Comparison of ENCODE assay signal across 13 mouse cellular contexts in genomic region chr4:116782171-116782570, GRCm38 (mm10). TPM values are rescaled to one million over a fixed set of nuclear protein-coding genes. Genes with fewer than 3 reads are reported as not detected.
DNase-seq lines count a peak whose midpoint lies in the region; ATAC-seq and TF ChIP-seq lines count a peak whose summit lies in the region.
"Had no signal": no experiment of that assay in that cellular context is flagged by ENCODE, and none has a peak within 500 bp of the region (broad histone marks: within the 10 kb centered on the region; RNA-seq: fewer than 3 reads in every experiment).

No protein-coding gene starts in this region.

- no peaks in the 10 kb centered on the region for H3K9me3 ChIP-seq in hindbrain, embryonic 11.5 days (ENCODE audit: control insufficient read depth, low read length)
- no peaks in the 10 kb centered on the region for H3K9me3 ChIP-seq in hindbrain, postnatal 0 days (ENCODE audit: low read length)
- H3K9me3 ChIP-seq in E14TG2a.4 (ENCODE audit: low read length) = no peaks in the 10 kb centered on the region
- H3K9me3 ChIP-seq in embryonic facial prominence, embryonic 11.5 days (replicated peaks; ENCODE audit: control insufficient read depth, low read length) = no peaks in the 10 kb centered on the region
- H3K9me3 ChIP-seq: limb, embryonic 15.5 days; megakaryocyte, embryonic 14.5 days had no signal

- no peak overlapping the region for H3K4me3 ChIP-seq in hindbrain, embryonic 11.5 days (ENCODE audit: low read depth, low read length)
- no peak overlapping the region for H3K4me3 ChIP-seq in hindbrain, postnatal 0 days (ENCODE audit: low read length)
- H3K4me3 ChIP-seq in E14TG2a.4 (replicated peaks; ENCODE audit: low read length) = peak overlapping the region; percentile 21; the same call in 1 of the 2 replicates
- no peak overlapping the region for H3K4me3 ChIP-seq in embryonic facial prominence, embryonic 11.5 days (ENCODE audit: low read depth, low read length)
- H3K4me3 ChIP-seq: limb, embryonic 15.5 days; megakaryocyte, embryonic 14.5 days had no signal

- no peak overlapping the region for H3K27ac ChIP-seq in hindbrain, embryonic 11.5 days (ENCODE audit: low read depth, low read length)
- H3K27ac ChIP-seq in hindbrain, postnatal 0 days = no peak overlapping the region
- no peak overlapping the region for H3K27ac ChIP-seq in embryonic facial prominence, embryonic 11.5 days (replicated peaks; ENCODE audit: low read depth, low read length)
- H3K27ac ChIP-seq: limb, embryonic 15.5 days had no signal

- no peak for ATAC-seq in hindbrain, embryonic 11.5 days (ENCODE audit: low FRiP score)
- ATAC-seq in hindbrain, postnatal 0 days = no peak
- no peak for ATAC-seq in embryonic facial prominence, embryonic 11.5 days (replicated peaks; ENCODE audit: insufficient number of reproducible peaks, low FRiP score, low TSS enrichment, low read depth)
- no peak for ATAC-seq in granulocyte monocyte progenitor cell, adult 5-6 weeks (replicated peaks; ENCODE audit: poor library complexity, severe bottlenecking)

- H3K4me1 ChIP-seq in hindbrain, embryonic 11.5 days (replicated peaks; ENCODE audit: control insufficient read depth, insufficient read depth, low read length) = no peaks in the 10 kb centered on the region; the same call in 1 of the 2 replicates
- no peaks in the 10 kb centered on the region for H3K4me1 ChIP-seq in hindbrain, postnatal 0 days (ENCODE audit: insufficient read depth, low read length)
- peaks cover 81% of the 10 kb centered on the region for H3K4me1 ChIP-seq in E14TG2a.4 (replicated peaks; ENCODE audit: low read depth, low read length)
- H3K4me1 ChIP-seq in embryonic facial prominence, embryonic 11.5 days (ENCODE audit: control insufficient read depth, insufficient read depth, low read length) = no peaks in the 10 kb centered on the region
- H3K4me1 ChIP-seq: limb, embryonic 15.5 days; megakaryocyte, embryonic 14.5 days had no signal

- H3K27me3 ChIP-seq in hindbrain, embryonic 11.5 days (ENCODE audit: control insufficient read depth, insufficient read depth, low read length) = no peaks in the 10 kb centered on the region
- no peaks in the 10 kb centered on the region for H3K27me3 ChIP-seq in hindbrain, postnatal 0 days (ENCODE audit: insufficient read depth, low read length)
- H3K27me3 ChIP-seq in E14TG2a.4 (ENCODE audit: insufficient read depth, low read length) = no peaks in the 10 kb centered on the region
- no peaks in the 10 kb centered on the region for H3K27me3 ChIP-seq in embryonic facial prominence, embryonic 11.5 days (ENCODE audit: control insufficient read depth, insufficient read depth, low read length)
- H3K27me3 ChIP-seq: limb, embryonic 15.5 days had no signal

- no peak overlapping the region for H3K4me2 ChIP-seq in hindbrain, embryonic 11.5 days (replicated peaks; ENCODE audit: low read depth, low read length)
- no peak overlapping the region for H3K4me2 ChIP-seq in hindbrain, postnatal 0 days (ENCODE audit: low read depth, low read length)
- no peak overlapping the region for H3K4me2 ChIP-seq in embryonic facial prominence, embryonic 11.5 days (ENCODE audit: low read depth, low read length)
- H3K4me2 ChIP-seq: limb, embryonic 15.5 days; lung, embryonic 14.5 days had no signal

- DNase-seq in hindbrain, embryonic 11.5 days (ENCODE audit: low spot score) = peak; percentile 48
- DNase-seq in hindbrain, postnatal 0 days (ENCODE audit: low spot score) = no peak
- DNase-seq in ES-CJ7 (ENCODE audit: low read depth, low spot score) = peak; percentile 82
- DNase-seq in embryonic facial prominence, embryonic 11.5 days (ENCODE audit: low spot score) = peak; percentile 1
- no peak for DNase-seq in thymus, postnatal 4 days
- DNase-seq in gastrocnemius, postnatal 25 days = no peak
- DNase-seq: kidney, adult 11 months; lung, embryonic 14.5 days; thymus, adult 18-20 months had no signal

- WGBS in hindbrain, embryonic 11.5 days = 4% methylated on average over 8 of the region's 8 CpGs
- 9% methylated on average over 8 of the region's 8 CpGs for WGBS in hindbrain, postnatal 0 days
- WGBS in embryonic facial prominence, embryonic 11.5 days = 14% methylated on average over 8 of the region's 8 CpGs

- H3K36me3 ChIP-seq in hindbrain, embryonic 11.5 days (ENCODE audit: control insufficient read depth, insufficient read depth, low read length) = no peaks in the 10 kb centered on the region
- H3K36me3 ChIP-seq in hindbrain, postnatal 0 days (ENCODE audit: insufficient read depth, low read length) = no peaks in the 10 kb centered on the region
- peaks cover 3% of the 10 kb centered on the region for H3K36me3 ChIP-seq in E14TG2a.4 (ENCODE audit: insufficient read depth, low read length)
- H3K36me3 ChIP-seq in embryonic facial prominence, embryonic 11.5 days (replicated peaks; ENCODE audit: control insufficient read depth, insufficient read depth, low read depth, low read length) = no peaks in the 10 kb centered on the region
- H3K36me3 ChIP-seq: limb, embryonic 15.5 days had no signal

- no peak for TF ChIP-seq CTCF in hindbrain, postnatal 0 days (IDR thresholded peaks at IDR 0.05; ENCODE audit: low read depth)
- TF ChIP-seq CTCF in E14TG2a.4 (conservative IDR thresholded peaks at IDR 0.05; ENCODE audit: low read length) = no peak

- peak overlapping the region; percentile 40; the same call in 1 of the 2 replicates for H3K9ac ChIP-seq in hindbrain, embryonic 11.5 days (ENCODE audit: low read depth, low read length)
- no peak overlapping the region for H3K9ac ChIP-seq in hindbrain, postnatal 0 days (replicated peaks; ENCODE audit: low read length)
- H3K9ac ChIP-seq in embryonic facial prominence, embryonic 11.5 days (replicated peaks; ENCODE audit: low read length) = no peak overlapping the region
- H3K9ac ChIP-seq: limb, embryonic 15.5 days; lung, embryonic 14.5 days had no signal

RNA-seq across cellular contexts. Expression of gene Toe1, which starts 25.3 kb away (rescaled TPM):
- 33.4 and 34.0 TPM in 2 replicates for polyA plus RNA-seq in hindbrain, embryonic 11.5 days (2014; fragmentation: Nextera tagmentation; extraction: Ambion mirVana)
- 40.0 and 43.2 TPM in 2 replicates for total RNA-seq in hindbrain, postnatal 0 days (2014; rRNA removed)
- polyA plus RNA-seq in hindbrain, postnatal 0 days (2015; fragmentation: Nextera tagmentation; extraction: Ambion mirVana) = 21.4 and 22.7 TPM in 2 replicates
- 36.1 and 39.0 TPM in 2 replicates for polyA plus RNA-seq in embryonic facial prominence, embryonic 11.5 days (2014; fragmentation: Nextera tagmentation; extraction: Ambion mirVana)
- total RNA-seq in granulocyte monocyte progenitor cell, adult 5-6 weeks (2014; fragmentation: Nextera tagmentation) = 23.3 and 24.4 TPM in 2 replicates
- 39.7 and 58.6 TPM in 2 replicates for total RNA-seq in granulocyte monocyte progenitor cell, adult 5-6 weeks (2017)
- total RNA-seq in gastrocnemius, postnatal 25 days (2021) = 1 to 10 TPM; 3.8 to 4.4 TPM

RNA-seq across cellular contexts. Expression of gene Mutyh, which starts 25.4 kb away (rescaled TPM):
- polyA plus RNA-seq in hindbrain, embryonic 11.5 days (2014; fragmentation: Nextera tagmentation; extraction: Ambion mirVana) = 14.4 and 16.6 TPM in 2 replicates
- 4.8 and 12.5 TPM in 2 replicates for total RNA-seq in hindbrain, postnatal 0 days (2014; rRNA removed)
- 5.6 and 6.6 TPM in 2 replicates for polyA plus RNA-seq in hindbrain, postnatal 0 days (2015; fragmentation: Nextera tagmentation; extraction: Ambion mirVana)
- 13.9 and 17.7 TPM in 2 replicates for polyA plus RNA-seq in embryonic facial prominence, embryonic 11.5 days (2014; fragmentation: Nextera tagmentation; extraction: Ambion mirVana)
- total RNA-seq in granulocyte monocyte progenitor cell, adult 5-6 weeks (2014; fragmentation: Nextera tagmentation) = 13.0 and 17.2 TPM in 2 replicates
- total RNA-seq in granulocyte monocyte progenitor cell, adult 5-6 weeks (2017) = 4.5 and 5.8 TPM in 2 replicates
- total RNA-seq in gastrocnemius, postnatal 25 days (2021) = 1 to 10 TPM; 1.0 to 1.5 TPM

RNA-seq across cellular contexts. Expression of gene Hpdl, which starts 39.3 kb away (rescaled TPM):
- polyA plus RNA-seq in hindbrain, embryonic 11.5 days (2014; fragmentation: Nextera tagmentation; extraction: Ambion mirVana) = 0.63 and 1.0 TPM in 2 replicates
- 4.1 and 4.9 TPM in 2 replicates for total RNA-seq in hindbrain, postnatal 0 days (2014; rRNA removed)
- 1.6 and 2.0 TPM in 2 replicates for polyA plus RNA-seq in hindbrain, postnatal 0 days (2015; fragmentation: Nextera tagmentation; extraction: Ambion mirVana)
- 1.2 and 1.7 TPM in 2 replicates for polyA plus RNA-seq in embryonic facial prominence, embryonic 11.5 days (2014; fragmentation: Nextera tagmentation; extraction: Ambion mirVana)
- not detected in 2 replicates for total RNA-seq in granulocyte monocyte progenitor cell, adult 5-6 weeks (2014; fragmentation: Nextera tagmentation)
- total RNA-seq in granulocyte monocyte progenitor cell, adult 5-6 weeks (2017) = 0.62 and 0.78 TPM in 2 replicates
- 1 to 10 TPM; 2.0 to 2.3 TPM for total RNA-seq in gastrocnemius, postnatal 25 days (2021)

Comparison
In these comparisons a context has a peak if more than half of its experiments do, and no peak if none do; other contexts are left out.
1. DNase-seq: peak in hindbrain, embryonic 11.5 days (single experiment), ES-CJ7 (single experiment) and embryonic facial prominence, embryonic 11.5 days (single experiment); none in hindbrain, postnatal 0 days (single experiment), thymus, postnatal 4 days (single experiment) and gastrocnemius, postnatal 25 days (single experiment).